Mouse (Mus musculus) layer of hippocampus, adult 11-12 months (tissue): Measurements from ENCODE around the gene Klf3.
"Not testable (repeated sequence)": the region's sequence is repeated elsewhere in the genome, so short reads cannot be mapped to it uniquely, and the experiment has no call there.

Experiments
- DNase-seq: peaks from one replicate; pipeline ENCODE4 v3.0.0; 2022; ENCODE audit warnings: low spot score

The Klf3 gene

DNA sequence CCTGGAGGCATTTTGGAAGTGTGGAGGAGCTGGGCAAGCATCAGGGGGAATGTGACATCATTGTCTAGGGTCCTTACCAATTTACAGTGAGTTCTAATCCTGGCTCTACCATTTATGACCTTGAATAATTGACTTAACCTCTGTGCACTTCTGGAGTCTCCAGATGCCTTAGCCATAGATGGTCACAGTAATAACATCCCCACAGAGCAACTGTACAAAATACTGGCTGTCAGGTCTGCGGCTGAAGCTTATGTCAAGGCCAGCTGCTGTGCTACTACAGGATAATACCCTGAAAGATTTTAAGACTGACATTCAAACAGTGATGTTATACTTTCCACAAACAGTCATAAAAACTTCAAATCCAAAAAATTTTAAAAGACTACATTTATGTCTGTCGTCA lies 75.3 kb downstream of the Klf3 start:
- DNase-seq: no peak

DNA sequence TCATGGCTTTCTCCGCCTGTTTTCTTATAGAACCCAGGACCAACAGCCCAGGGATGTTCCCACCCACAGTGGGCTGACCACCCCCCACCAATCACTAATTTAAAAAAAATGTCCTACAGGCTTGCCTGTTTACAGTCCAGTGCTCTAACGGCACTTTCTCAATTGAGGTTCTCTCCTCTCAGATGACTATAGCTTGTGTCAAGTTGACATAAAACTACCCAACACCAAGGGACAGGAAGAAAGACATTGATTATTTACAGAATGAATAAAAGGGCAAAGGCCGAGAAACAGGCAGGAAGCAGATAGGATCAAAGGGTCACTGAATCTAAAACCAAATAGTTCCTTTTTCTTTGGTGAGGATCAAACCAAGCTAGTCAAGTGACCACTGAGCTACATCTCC lies 76.1 kb downstream of the Klf3 start:
- DNase-seq: no peak

DNA sequence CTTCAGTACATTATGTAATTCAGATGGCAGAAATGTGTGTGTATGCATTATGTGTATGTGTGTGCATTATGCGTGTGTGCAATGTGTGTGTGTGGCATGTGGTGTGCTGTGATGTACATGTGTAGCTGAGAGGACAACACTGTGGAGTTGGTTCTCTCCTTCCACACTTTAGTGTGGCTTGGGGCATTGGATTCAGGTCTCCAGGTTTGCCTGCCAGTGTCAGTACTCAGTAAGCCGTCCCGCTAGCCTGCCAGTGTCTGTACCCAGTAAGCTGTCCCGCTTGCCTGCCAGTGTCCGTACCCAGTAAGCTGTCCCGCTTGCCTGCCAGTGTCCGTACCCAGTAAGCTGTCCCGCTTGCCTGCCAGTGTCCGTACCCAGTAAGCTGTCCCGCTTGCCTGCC lies 78.4 kb downstream of the Klf3 start:
- DNase-seq: not testable (repeated sequence)

DNA sequence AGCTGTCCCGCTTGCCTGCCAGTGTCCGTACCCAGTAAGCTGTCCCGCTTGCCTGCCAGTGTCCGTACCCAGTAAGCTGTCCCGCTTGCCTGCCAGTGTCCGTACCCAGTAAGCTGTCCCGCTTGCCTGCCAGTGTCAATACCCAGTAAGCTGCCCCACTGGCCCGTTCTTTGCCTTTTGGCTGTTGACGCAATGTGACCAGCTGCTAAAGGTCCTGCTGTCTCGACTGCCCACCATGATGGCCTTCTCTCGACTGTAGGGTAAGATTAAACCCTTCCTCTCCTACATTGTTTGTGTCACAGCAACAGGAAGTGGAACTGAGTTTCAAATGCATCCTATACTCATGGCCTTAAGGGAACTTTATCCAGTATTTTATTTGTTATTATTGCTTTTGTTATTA lies 78.8 kb downstream of the Klf3 start:
- not testable (repeated sequence) for DNase-seq
